Mouse (Mus musculus) liver, embryonic 15.5 days (tissue): Measurements from ENCODE around the gene Tfb1m. TPM values are rescaled to one million over a fixed set of nuclear protein-coding genes. Genes with fewer than 3 reads are reported as not detected.

Experiments
- ATAC-seq: fragments of 200-750 bp; cut with Nextera tagmentation; 2 replicates; pipeline ENCODE4 v1.8.0; 2017; ENCODE audit warnings: moderate number of reproducible peaks, mild to moderate bottlenecking, moderate library complexity; ENCODE audit not compliant: insufficient read depth
- H3K27ac ChIP-seq: fragments of 300-500 bp; sonication (generic); replicated peaks from 2 replicates; pipeline ENCODE4 v1.5.1; 2015; ENCODE audit warnings: mild to moderate bottlenecking, inconsistent platforms
- H3K27me3 ChIP-seq: fragments of 300-500 bp; sonication (generic); 2 replicates; pipeline ENCODE4 v1.6.1; 2015; ENCODE audit warnings: mild to moderate bottlenecking, inconsistent platforms
- H3K36me3 ChIP-seq: fragments of 300-500 bp; sonication (generic); replicated peaks from 2 replicates; pipeline ENCODE4 v1.6.1; 2015; ENCODE audit warnings: moderate library complexity, mild to moderate bottlenecking, inconsistent platforms
- H3K4me1 ChIP-seq: fragments of 300-500 bp; sonication (generic); replicated peaks from 2 replicates; pipeline ENCODE4 v1.6.1; 2015; ENCODE audit warnings: inconsistent platforms
- H3K4me2 ChIP-seq: fragments of 300-500 bp; sonication (generic); 2 replicates; pipeline ENCODE4 v1.6.1; 2015; ENCODE audit warnings: moderate library complexity, mild to moderate bottlenecking, inconsistent platforms
- H3K4me3 ChIP-seq: fragments of 300-500 bp; sonication (generic); replicated peaks from 2 replicates; pipeline ENCODE4 v1.5.1; 2015; ENCODE audit warnings: mild to moderate bottlenecking, inconsistent platforms
- H3K9ac ChIP-seq: fragments of 300-500 bp; sonication (generic); 2 replicates; pipeline ENCODE4 v1.6.1; 2015; ENCODE audit warnings: moderate library complexity, mild to moderate bottlenecking, inconsistent platforms
- H3K9me3 ChIP-seq: fragments of 300-500 bp; sonication (generic); replicated peaks from 2 replicates; pipeline ENCODE4 v1.6.1; 2016; ENCODE audit warnings: inconsistent platforms
- WGBS: fragments of 180-500 bp; shearing (Covaris S2); methylation state at CpG from one replicate; pipeline ENCODE4 v1.1.7; 2015; ENCODE audit warnings: mixed read lengths; ENCODE audit not compliant: insufficient replicate concordance; 5-methylcytosine and 5-hydroxymethylcytosine counted together
- polyA plus RNA-seq: library from polyadenylated mRNA; unstranded; fragments of >200 nt; fragmentation: Nextera tagmentation; extraction: Ambion mirVana; gene quantifications from 2 replicates; pipeline ENCODE4 v1.2.1, GENCODE M21; 2015

The Tfb1m gene
- polyA plus RNA-seq, 1 experiment from 2014 or later = 11.4 TPM

GRCm38 (mm10) chr17:3541033-3541432 lies 16.5 kb downstream of the Tfb1m start:
- no peaks in the 10 kb centered on the region for H3K4me1 ChIP-seq
- ATAC-seq = no peak
- WGBS = 64% methylated on average over 5 of the region's 5 CpGs
- peaks cover 16% of the 10 kb centered on the region for H3K36me3 ChIP-seq
- no peak overlapping the region for H3K27ac ChIP-seq
- H3K9ac ChIP-seq = no peak overlapping the region
- H3K9me3 ChIP-seq = no peaks in the 10 kb centered on the region
- no peak overlapping the region for H3K4me2 ChIP-seq
- H3K27me3 ChIP-seq = no peaks in the 10 kb centered on the region
- no peak overlapping the region for H3K4me3 ChIP-seq

- H3K4me2 ChIP-seq = no peak overlapping the region
Observed at GRCm38 (mm10) chr17:3540304-3540703, 17.3 kb downstream of the Tfb1m start.

GRCm38 (mm10) chr17:3533425-3533824 lies 24.2 kb downstream of the Tfb1m start:
- Histone ChIP-seq H3K9ac (no peak overlapping the region), H3K4me2 (no peak overlapping the region), H3K4me3 (no peak overlapping the region), H3K36me3 (peaks cover 18% of the 10 kb centered on the region), H3K4me1 (peaks cover 1% of the 10 kb centered on the region), H3K27ac (no peak overlapping the region), H3K27me3 (no peaks in the 10 kb centered on the region), H3K9me3 (no peaks in the 10 kb centered on the region)
- WGBS = 29% methylated on average over 1 of the region's 1 CpGs
- ATAC-seq = no peak

More at GRCm38 (mm10) chr17:3540304-3540703, 17.3 kb downstream of the Tfb1m start:
- Histone ChIP-seq H3K9ac (no peak overlapping the region), H3K27ac (no peak overlapping the region), H3K4me3 (no peak overlapping the region), H3K4me1 (no peaks in the 10 kb centered on the region), H3K27me3 (no peaks in the 10 kb centered on the region), H3K36me3 (peaks cover 20% of the 10 kb centered on the region), H3K9me3 (no peaks in the 10 kb centered on the region)
- ATAC-seq = no peak
- 75% methylated on average over 2 of the region's 2 CpGs for WGBS

- no peak for ATAC-seq
- H3K27me3 ChIP-seq = no peaks in the 10 kb centered on the region
- H3K4me3 ChIP-seq = no peak within 1 kb of the TSS
- no peaks in the 10 kb centered on the region for H3K9me3 ChIP-seq
- H3K27ac ChIP-seq = no peak within 1 kb of the TSS
- WGBS = 75% methylated on average over 4 of the region's 4 CpGs
- H3K9ac ChIP-seq = no peak within 1 kb of the TSS
- H3K4me1 ChIP-seq = peaks cover 13% of the 10 kb centered on the region
- no peak within 1 kb of the TSS for H3K4me2 ChIP-seq
- peaks cover 18% of the 10 kb centered on the region; the same call in 1 of the 2 replicates for H3K36me3 ChIP-seq
Observed at GRCm38 (mm10) chr17:3532254-3532653, 25.3 kb downstream of the Tfb1m start, which contains the start of gene Cldn20. TSS of gene Cldn20 (plus strand) at chr17:3532554.

GRCm38 (mm10) chr17:3531641-3532040 lies 25.9 kb downstream of the Tfb1m start:
- whole genome bisulfite sequencing = 68% methylated on average over 1 of the region's 1 CpGs
- peaks cover 18% of the 10 kb centered on the region; the same call in 1 of the 2 replicates for H3K36me3 ChIP-seq
- peaks cover 19% of the 10 kb centered on the region for H3K4me1 ChIP-seq
- H3K4me3 ChIP-seq = no peak overlapping the region
- ATAC-seq = no peak
- H3K9me3 ChIP-seq = no peaks in the 10 kb centered on the region
- no peaks in the 10 kb centered on the region for H3K27me3 ChIP-seq
- no peak overlapping the region for H3K9ac ChIP-seq
- no peak overlapping the region for H3K4me2 ChIP-seq
- H3K27ac ChIP-seq = no peak overlapping the region

- 69% methylated on average over 7 of the region's 7 CpGs for WGBS
- no peak overlapping the region for H3K9ac ChIP-seq
- H3K27ac ChIP-seq = no peak overlapping the region
- H3K4me1 ChIP-seq = peaks cover 19% of the 10 kb centered on the region
- ATAC-seq = no peak
- H3K27me3 ChIP-seq = no peaks in the 10 kb centered on the region
- peaks cover 17% of the 10 kb centered on the region; the same call in 1 of the 2 replicates for H3K36me3 ChIP-seq
- H3K9me3 ChIP-seq = no peaks in the 10 kb centered on the region
- H3K4me3 ChIP-seq = no peak overlapping the region
- H3K4me2 ChIP-seq = no peak overlapping the region
Observed at GRCm38 (mm10) chr17:3530549-3530948, 27.0 kb downstream of the Tfb1m start.

GRCm38 (mm10) chr17:3529523-3529922 lies 28.1 kb downstream of the Tfb1m start:
- 34% methylated on average over 3 of the region's 3 CpGs for WGBS
- no peak overlapping the region for H3K9ac ChIP-seq
- H3K4me3 ChIP-seq = no peak overlapping the region
- H3K9me3 ChIP-seq = no peaks in the 10 kb centered on the region
- H3K36me3 ChIP-seq = 0 out of 2 replicates have a peak, but pooled peaks cover 8% of the 10 kb centered on the region
- peak; percentile 70 for ATAC-seq
- H3K27me3 ChIP-seq = no peaks in the 10 kb centered on the region
- no peak overlapping the region for H3K4me2 ChIP-seq
- H3K4me1 ChIP-seq = peaks cover 19% of the 10 kb centered on the region
- 0 out of 2 replicates have a peak overlapping the region, but pooled peaks have one; percentile 33 for H3K27ac ChIP-seq

GRCm38 (mm10) chr17:3527841-3528471 lies 29.6 kb downstream of the Tfb1m start:
- 45% methylated on average over 6 of the region's 6 CpGs for WGBS
- H3K4me1 ChIP-seq = peaks cover 19% of the 10 kb centered on the region
- H3K27ac ChIP-seq = peak overlapping the region; percentile 70
- H3K4me3 ChIP-seq = no peak overlapping the region
- no peaks in the 10 kb centered on the region for H3K27me3 ChIP-seq
- H3K36me3 ChIP-seq = 0 out of 2 replicates have a peak, but pooled peaks cover 8% of the 10 kb centered on the region
- peak; percentile 50 for ATAC-seq
- no peak overlapping the region for H3K9ac ChIP-seq
- peak overlapping the region; percentile 33; the same call in 1 of the 2 replicates for H3K4me2 ChIP-seq
- no peaks in the 10 kb centered on the region for H3K9me3 ChIP-seq

GRCm38 (mm10) chr17:3520344-3520743 lies 37.2 kb downstream of the Tfb1m start:
- Histone ChIP-seq H3K27me3 (no peaks in the 10 kb centered on the region), H3K9me3 (no peaks in the 10 kb centered on the region), H3K9ac (no peak overlapping the region), H3K4me2 (no peak overlapping the region), H3K36me3 (no peaks in the 10 kb centered on the region), H3K4me3 (no peak overlapping the region), H3K27ac (no peak overlapping the region), H3K4me1 (0 out of 2 replicates have a peak, but pooled peaks cover 2% of the 10 kb centered on the region)
- no peak for ATAC-seq
- whole genome bisulfite sequencing = 71% methylated on average over 5 of the region's 5 CpGs

GRCm38 (mm10) chr17:3516406-3516805 lies 41.2 kb downstream of the Tfb1m start:
- H3K36me3 ChIP-seq = no peaks in the 10 kb centered on the region
- no peak overlapping the region for H3K4me3 ChIP-seq
- H3K27ac ChIP-seq = no peak overlapping the region
- no peak overlapping the region for H3K9ac ChIP-seq
- no peaks in the 10 kb centered on the region for H3K9me3 ChIP-seq
- H3K27me3 ChIP-seq = no peaks in the 10 kb centered on the region
- no peak overlapping the region for H3K4me2 ChIP-seq
- no peak for ATAC-seq
- 71% methylated on average over 9 of the region's 9 CpGs for WGBS
- 0 out of 2 replicates have a peak, but pooled peaks cover 2% of the 10 kb centered on the region for H3K4me1 ChIP-seq

GRCm38 (mm10) chr17:3515851-3516250 lies 41.7 kb downstream of the Tfb1m start:
- no peak for ATAC-seq
- Histone ChIP-seq H3K36me3 (no peaks in the 10 kb centered on the region), H3K4me2 (no peak overlapping the region), H3K9me3 (no peaks in the 10 kb centered on the region), H3K4me3 (no peak overlapping the region), H3K27me3 (no peaks in the 10 kb centered on the region), H3K27ac (no peak overlapping the region), H3K9ac (no peak overlapping the region), H3K4me1 (0 out of 2 replicates have a peak, but pooled peaks cover 2% of the 10 kb centered on the region)
- WGBS = 68% methylated on average over 8 of the region's 8 CpGs
